Mouse (Mus musculus): ENCODE measurements around the gene Iqcc. TPM values are rescaled to one million over a fixed set of nuclear protein-coding genes. Genes with fewer than 3 reads are reported as not detected.

Iqcc gene
- 10 to 100 TPM; 13.1 to 18.2 TPM for total RNA-seq (2021)

DNA sequence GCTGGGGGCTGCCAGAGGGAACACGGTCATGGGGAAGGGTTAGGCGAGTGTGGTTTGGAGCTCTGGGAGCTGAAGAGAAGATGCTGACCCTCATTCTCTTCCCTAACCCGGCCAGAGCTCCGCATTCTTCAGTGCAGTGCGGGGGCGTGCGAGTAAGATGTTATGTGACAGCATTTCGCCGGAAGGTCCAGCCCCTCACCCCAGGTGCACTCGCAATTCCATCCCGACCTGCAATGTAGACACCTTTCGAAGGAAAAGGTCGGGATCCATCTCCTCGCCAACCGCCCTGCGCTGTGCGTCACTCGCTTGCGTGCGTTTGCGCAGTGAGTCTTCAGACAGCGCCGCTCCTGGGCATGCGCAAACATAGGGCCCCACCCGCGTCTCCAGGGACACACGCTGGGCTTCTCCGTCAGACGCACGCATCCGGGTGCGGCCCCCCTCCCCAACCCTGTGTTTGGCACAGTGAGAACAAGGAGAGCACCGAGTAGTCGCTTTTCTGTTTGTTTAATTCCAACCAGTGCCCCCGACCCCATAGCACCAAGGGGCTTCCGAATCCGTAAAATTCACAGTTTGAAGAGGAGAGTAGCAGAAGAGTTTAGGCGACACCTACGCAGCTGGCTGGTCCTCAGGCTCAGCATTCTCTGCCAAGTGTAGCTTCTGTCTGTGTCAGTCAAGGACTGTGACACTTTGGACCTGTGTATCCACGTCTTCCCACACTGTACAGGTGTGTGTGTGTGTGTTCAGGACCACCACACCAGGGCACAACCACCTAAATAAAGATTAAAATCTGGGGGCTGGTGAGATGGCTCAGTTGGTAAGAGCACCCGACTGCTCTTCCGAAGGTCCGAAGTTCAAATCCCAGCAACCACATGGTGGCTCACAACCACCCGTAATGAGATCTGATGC, at the start of gene Iqcc:
TSS of gene Iqcc (minus strand) at position 314 of the 906 bp plus-strand sequence.
- intact Hi-C loops (cut with DNase I) = no loop called here
- peak; percentile 97 to 98 for DNase-seq

DNA sequence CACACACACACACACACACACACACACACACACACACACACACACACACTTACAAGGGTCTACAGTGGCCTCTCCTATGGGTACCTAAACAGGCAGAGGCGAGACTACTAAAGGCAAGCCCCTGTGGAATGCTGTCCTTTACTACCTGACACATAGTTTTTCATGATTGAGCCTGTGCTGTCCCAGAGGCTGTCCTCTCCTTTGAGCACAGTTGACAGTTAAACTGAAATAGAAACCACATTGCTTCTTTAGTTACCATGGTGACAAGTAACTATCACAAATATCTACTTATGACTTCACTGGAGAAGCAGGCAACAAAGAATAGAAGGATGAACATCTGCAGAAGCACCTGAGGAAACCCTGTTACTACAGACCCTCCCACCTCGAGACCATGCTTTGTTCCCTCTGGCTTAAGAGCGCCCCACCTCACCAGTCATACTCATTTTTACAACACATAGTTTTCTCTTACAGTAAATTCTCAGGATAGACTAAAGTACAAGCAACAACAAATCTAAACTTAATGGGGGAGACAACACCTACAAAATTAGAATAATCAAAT, 43.4 kb upstream of the Iqcc start:
- no peak for DNase-seq
- intact Hi-C loops (cut with DNase I) = no loop called here

DNA sequence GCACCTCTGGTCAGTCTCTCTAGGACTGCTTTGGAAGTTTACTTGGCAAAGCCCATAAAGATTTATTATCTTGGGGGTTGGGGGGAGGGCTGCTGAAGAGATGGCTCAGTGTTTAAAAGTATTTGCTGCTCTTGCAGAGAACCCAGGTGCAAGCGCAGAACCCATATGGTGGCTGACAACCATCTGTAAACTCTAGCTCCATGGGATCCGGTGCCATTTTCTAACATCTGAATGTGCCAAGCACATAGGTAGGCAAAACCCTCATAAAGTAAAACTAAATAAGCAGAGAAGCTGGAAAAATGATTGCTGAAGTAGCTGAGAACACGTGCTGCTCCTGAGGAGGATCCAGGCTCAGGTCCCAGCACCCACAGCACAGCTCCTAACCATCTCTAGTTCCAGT, 42.7 kb upstream of the Iqcc start:
- intact Hi-C loops (cut with DNase I) = no loop called here
- no peak for DNase-seq

DNA sequence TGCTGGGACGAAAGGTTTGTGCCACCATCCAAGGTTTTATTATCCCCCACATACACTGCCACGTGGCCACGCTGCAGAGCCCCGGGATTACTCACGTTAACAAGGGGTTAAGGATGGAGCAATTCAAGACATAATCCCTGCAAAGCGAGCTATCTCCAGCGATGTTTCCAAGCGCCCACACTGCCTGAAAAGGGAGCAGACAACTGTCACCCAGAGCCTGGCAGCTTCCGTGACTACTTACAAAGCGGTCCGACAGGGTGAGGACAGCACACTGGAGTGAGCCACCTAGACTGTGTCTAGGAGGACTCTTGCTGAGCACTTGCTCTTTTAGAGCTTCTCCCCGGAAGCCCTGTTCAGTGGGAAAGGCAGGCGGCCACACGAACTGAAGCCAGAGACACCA, 35.9 kb upstream of the Iqcc start:
- intact Hi-C loops (cut with DNase I) = no loop called here
- no peak for DNase-seq

GRCm38 (mm10) chr4:129650359-129650758, 31.5 kb upstream of the Iqcc start:
- intact Hi-C loops (cut with DNase I) = no loop called here
- no peak for DNase-seq

DNA sequence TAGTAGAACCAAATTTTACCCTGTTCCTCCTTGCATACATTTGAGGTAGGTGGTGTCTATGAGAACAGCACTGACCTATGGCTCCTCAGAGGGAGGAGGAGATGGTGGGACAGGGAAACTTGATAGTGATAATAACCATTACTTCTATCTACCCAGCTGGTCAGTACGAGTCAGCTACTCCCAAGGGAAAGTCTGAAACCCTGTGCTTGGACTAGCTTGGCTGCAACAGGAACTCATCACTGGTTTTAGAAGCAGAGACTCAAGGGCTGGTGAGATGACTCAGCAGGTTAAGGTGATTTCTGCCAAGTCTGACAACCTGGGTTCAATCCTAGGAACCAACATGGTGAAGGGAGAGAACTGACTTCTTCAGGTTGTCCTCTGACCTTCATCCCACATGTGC, 29.8 kb upstream of the Iqcc start:
- intact Hi-C loops (cut with DNase I) = no loop called here
- no peak for DNase-seq

- no peak for DNase-seq
Observed at GRCm38 (mm10) chr4:129645204-129645603, 26.3 kb upstream of the Iqcc start.

DNA sequence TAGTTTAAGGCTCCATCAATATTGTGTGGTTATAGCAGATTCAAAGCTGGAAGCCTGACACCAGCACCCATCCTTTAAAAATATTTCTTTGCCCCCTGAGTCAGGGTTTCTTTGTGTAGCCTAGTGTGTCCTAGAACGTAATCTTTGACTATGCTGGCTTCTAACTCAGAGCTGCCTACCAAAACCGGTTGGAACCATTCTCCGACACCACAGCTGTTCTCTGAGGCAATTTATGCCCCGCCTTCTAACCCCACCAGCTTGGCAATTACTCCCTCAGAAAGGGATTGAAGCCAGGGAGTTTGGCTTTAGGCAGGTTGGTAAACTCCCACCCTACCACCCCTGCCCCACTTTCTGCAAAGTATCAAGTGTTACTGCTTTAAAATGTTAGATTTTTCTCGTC, 22.9 kb upstream of the Iqcc start:
- DNase-seq = no peak
- intact Hi-C loops (cut with DNase I) = no loop called here

More at GRCm38 (mm10) chr4:129645204-129645603, 26.3 kb upstream of the Iqcc start:
- intact Hi-C loops (cut with DNase I) = no loop called here

DNA sequence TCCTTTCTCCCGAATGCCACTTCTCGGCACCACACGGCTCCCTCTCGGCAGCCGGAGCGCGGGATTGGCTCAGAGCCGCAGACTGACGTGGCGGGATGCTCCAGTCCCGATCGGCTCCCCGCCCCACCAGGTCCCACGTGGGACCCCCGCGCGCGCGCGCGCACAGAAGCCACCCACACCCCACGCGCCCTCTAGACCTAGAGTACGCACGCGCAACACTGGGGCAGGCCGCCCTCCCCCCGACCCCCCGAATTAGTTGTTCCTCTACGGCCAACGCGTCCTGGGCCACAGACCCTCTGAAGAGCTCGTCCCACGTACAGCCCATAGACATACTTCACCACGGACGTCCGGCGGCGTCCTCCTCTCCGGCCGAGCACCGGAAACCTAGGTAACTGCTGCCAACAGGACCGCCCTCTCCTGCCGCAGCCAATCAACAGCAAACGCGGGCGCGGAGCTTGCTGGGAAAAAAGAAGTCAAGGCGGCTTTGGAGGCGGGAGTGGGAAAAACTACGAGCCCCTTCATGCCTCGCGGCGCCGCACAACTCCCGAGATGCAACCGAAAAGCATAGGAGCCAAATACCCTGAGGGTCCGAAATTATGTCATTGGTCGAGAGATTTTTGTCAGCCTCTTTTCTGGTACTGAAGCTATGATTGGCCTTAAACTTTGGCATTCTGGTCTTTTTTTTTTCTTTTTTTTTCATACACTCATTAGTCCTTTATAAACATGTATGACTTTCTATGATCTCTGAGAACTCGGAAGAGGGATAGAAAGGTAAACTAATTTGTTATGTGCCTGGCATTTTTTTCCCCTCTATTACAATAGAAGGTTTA, 22.0 kb upstream of the Iqcc start, which contains the start of gene Txlna:
TSS of gene Txlna (minus strand) at position 428 of the 830 bp plus-strand sequence.
- DNase-seq = peak; percentile 97 to 98
- intact Hi-C loops (cut with DNase I) = loop anchor here (1.0 kb wide), 1 partner anchor 17 kb away; no protein-coding TSS in a partner anchor

DNA sequence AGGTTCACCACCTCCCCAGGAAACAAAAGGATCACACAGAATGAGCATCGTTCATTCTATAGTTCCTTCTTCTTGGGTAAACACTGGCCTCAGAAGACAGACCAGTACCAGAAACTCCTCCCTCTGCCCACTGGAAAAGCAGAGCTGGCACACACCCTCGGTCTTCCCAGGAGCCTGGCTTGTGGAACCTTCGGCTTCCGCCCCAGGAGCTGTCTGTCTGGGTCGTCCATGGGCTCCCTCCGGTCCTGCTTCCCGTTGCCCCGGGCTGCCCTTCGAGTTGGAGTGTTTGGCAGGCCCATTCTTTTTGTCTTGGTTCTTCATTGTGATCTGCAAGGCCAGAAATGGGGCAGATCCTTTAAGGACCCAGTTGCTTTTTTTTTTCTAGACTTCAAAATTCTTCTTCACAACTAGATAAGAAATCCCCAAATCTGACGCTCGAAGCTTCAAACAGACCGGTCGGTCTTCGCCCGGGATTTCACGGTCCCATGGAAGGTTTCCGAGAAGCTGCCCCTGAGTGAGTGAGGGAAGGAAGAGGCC, 21.3 kb upstream of the Iqcc start:
- peak; percentile 55 to 62 for DNase-seq

DNA sequence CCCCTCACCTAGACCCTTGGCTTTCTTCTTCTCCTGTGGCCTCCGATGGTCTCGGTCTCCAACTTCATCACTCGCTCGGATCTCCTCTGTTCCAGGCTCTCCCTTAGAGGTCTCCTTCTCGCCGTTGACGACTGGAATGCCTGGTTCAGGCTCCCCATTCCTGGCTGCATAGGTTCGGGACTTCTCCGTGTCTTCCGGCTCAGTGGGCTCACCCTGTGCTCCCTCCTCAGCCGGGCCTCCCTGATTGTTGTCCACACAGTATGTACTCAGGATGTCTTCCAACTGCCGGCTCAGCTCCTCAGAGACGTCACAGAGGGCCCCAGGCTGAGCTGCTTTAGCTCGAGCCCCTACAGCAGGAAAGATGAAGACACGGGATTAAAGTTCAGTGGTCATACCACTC, 20.3 kb upstream of the Iqcc start:
- intact Hi-C loops (cut with DNase I) = no loop called here
- DNase-seq = no peak

More for the DNA sequence above, 21.3 kb upstream of the Iqcc start:
- intact Hi-C loops (cut with DNase I) = loop anchor here (1.0 kb wide), 1 partner anchor 16 kb away; no protein-coding TSS in a partner anchor

DNA sequence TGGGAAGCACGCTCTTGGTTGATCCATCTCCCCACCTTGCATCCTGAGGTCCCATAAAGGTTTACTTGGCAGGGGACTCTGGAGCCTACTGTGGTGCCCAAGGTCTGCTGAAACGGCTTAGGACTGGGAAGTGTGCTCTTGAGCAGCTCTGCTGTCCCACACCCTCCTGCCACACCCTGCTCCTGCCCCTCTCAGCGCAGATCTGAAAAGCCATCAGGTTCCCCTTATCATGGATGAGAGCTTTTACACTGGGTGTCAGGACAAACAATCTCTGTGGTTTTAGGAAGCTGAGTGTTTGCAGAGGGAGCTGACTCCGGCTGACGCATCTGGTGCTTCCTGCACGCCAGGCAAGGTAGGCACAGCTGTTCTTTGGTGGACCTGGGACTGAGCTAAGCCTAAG, 15.0 kb upstream of the Iqcc start:
- DNase-seq = no peak
- intact Hi-C loops (cut with DNase I) = no loop called here

- DNase-seq = no peak
- intact Hi-C loops (cut with DNase I) = no loop called here
Observed at GRCm38 (mm10) chr4:129631867-129632266, 13.0 kb upstream of the Iqcc start.

DNA sequence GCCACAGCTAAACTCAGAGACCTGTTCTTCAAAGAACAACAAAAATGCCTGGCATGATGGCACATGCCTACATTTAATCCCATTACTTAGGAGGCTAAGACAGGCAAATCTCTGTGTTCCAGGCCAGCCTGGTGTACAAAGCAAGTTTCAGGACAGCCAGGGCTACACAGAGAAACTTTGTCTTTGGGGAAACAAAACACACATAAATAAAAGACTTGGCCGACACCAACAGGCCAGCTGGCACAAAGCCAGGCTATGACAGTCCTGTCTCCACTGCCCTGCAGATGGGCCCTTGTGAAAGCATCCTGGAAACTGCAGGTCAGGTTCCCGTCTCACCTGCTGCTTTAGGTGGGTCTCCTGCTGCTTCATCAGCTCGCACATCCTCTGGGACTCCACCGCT, 12.0 kb upstream of the Iqcc start:
- no peak for DNase-seq
- intact Hi-C loops (cut with DNase I) = no loop called here

GRCm38 (mm10) chr4:129626035-129626434, 7.1 kb upstream of the Iqcc start:
- DNase-seq = no peak
- intact Hi-C loops (cut with DNase I) = no loop called here

- no peak for DNase-seq
- intact Hi-C loops (cut with DNase I) = no loop called here
Observed at GRCm38 (mm10) chr4:129625496-129625895, 6.6 kb upstream of the Iqcc start.

DNA sequence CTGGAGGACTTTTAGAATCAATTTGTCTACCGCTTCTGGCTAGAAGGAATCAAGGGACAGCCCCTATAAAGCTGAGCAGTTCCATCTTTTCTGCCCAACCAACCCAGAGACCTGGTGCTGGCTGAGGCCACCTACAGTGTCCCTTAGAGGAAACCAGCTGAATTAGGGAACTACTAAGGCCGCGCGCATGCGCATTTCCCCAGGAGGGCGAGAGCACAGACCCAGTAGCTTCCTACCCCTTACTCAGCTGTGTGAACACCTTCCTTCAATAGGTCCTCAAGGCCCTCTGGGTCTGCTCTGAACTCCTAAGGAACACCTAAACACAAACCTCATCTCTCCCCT, 6.1 kb upstream of the Iqcc start:
- DNase-seq = peak; percentile 48 to 62
- intact Hi-C loops (cut with DNase I) = no loop called here

GRCm38 (mm10) chr4:129624281-129625028, 5.6 kb upstream of the Iqcc start:
- peak; percentile 90 to 91 for DNase-seq
- intact Hi-C loops (cut with DNase I) = loop anchor here (1.0 kb wide), 1 partner anchor 16 kb away; no protein-coding TSS in a partner anchor

DNA sequence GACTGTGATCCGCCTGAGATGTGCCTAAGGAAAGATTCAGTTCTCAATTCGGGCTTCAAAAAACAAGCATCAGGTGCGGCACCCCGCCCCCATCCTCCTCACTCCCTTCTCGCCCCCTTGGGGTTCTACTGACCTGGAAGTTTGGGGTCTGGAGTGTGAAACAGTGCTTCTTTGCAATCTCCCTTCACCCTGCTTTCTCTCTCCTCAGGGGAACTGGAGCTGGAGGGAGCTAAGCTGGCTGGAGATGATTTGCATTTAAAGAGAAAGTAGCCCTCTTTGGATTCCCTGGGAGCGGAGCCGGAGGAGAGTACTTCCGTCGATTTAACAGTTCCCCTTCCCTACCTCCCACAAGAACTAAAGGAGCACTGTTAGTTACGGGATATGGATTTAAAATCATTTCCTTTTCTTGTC, 4.8 kb upstream of the Iqcc start, which contains the start of gene Ccdc28b:
TSS of gene Ccdc28b (minus strand) at position 267 of the 411 bp plus-strand sequence.
- intact Hi-C loops (cut with DNase I) = loop anchor here (1.0 kb wide), 1 partner anchor 17 kb away; no protein-coding TSS in a partner anchor
- peak; percentile 69 to 74 for DNase-seq

Data from heart, postnatal 10 days (tissue).